Mouse (Mus musculus): ENCODE measurements at regions not wholly inside any gene's neighbourhood (a gene's known extent, or its start where the extent isn't known, plus 50 kb on each side); places are given as distances from the start of the nearest gene placed in this dataset.
"Not testable (repeated sequence)": the region's sequence is repeated elsewhere in the genome, so short reads cannot be mapped to it uniquely, and the experiment has no call there.

- no peak for DNase-seq (ENCODE audit: low read depth, low spot score)
Measured at GRCm38 (mm10) chr11:22420003-22420723, 78.1 kb upstream of the Ehbp1 start.

DNA sequence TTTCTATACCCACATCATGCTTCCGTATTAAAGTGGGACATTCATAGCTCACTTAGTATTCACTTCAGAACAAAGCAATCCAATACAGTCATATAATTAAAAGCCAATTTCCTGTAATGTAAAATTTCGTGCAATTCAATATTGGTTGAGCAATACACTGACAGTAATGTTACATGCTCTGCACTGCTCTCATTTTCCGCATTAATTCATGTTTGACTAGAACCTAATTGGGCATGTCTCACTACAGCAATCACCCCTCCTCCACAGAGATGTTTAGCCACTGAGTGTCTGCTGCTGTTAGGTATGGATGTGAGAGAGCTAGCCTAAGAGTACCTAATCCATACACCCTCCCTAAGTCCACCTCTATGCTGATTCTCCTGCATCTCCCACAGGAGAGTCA lies 79.7 kb upstream of the Ehbp1 start:
- no peak for DNase-seq (ENCODE audit: low read depth, low spot score)

- peak; percentile 51 for DNase-seq (ENCODE audit: low read depth, low spot score)
Measured at GRCm38 (mm10) chr11:22437140-22437850, 74.6 kb upstream of the Tmem17 start.

DNA sequence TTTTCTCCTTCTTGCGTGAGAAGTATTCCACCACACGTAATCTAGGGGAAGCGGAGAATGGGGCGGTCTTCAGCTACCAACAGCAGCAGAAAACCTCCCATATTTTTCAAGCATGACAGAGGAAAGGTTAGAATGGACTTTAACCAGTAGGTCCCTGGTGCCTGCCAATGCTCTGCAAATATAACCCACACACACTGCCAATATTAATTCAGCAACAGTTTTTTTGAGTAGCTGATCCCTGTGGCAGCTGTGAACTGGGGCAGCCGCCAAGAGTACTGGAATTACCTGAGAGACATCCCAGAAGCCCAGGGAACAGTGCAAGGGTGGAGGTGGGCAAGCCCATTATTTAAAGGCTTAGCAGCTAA lies 74.1 kb upstream of the Tmem17 start:
- DNase-seq (ENCODE audit: low read depth, low spot score) = no peak

DNA sequence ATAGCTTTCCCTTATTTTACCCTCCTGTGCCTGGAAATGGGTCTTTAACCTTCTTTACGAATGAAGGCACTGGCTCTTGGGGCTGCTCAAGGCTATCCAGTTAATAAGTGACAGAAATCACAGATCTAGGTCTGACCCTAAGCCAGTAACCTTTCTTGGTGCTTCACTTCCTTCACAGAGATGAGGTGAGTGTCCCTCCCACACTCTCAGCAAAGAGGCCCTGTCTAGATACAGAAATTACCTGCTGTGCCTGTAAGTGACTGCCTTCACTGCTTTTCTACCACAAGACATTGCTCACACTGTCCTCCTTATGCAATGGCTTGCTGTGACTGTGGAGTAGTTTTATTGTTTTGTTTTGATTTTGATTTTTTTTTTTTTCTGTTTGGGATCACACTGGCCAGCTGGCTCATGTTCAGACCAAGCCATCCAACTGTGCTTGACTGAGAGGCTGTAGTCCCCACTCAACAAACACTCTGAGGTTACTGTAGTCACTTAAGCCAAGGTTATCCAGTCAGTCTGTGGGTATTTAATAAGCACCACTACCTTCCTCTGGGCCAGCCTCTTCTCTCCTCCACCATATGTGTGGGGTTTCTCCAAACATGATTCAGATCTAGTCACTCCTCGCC lies 73.3 kb upstream of the Tmem17 start:
- DNase-seq (ENCODE audit: low read depth, low spot score) = no peak

DNA sequence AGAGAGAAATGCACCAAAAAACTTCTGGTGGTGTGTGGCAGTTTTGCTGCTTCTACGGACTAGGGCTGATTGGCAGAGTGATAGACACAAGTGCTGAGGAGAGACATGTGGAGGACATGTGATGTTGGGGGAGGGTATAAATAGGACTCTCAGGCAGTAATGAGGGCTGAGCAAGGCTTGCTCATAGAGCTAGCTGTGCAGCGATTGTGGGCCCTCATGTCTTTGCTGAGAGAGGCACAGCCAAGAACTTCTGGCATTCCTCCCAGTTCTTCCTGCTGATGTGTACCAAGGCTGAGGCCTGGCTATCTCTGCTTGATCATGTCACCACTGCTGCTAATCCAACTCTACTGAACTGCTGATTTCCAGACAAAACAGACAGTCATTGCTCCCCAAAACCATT lies 71.4 kb upstream of the Tmem17 start:
- DNase-seq (ENCODE audit: low read depth, low spot score) = no peak

GRCm38 (mm10) chr11:22453161-22453560 lies 58.7 kb upstream of the Tmem17 start:
- no peak for DNase-seq (ENCODE audit: low read depth, low spot score)

GRCm38 (mm10) chr11:22456286-22456685 lies 55.6 kb upstream of the Tmem17 start:
- no peak for DNase-seq (ENCODE audit: low read depth, low spot score)

DNA sequence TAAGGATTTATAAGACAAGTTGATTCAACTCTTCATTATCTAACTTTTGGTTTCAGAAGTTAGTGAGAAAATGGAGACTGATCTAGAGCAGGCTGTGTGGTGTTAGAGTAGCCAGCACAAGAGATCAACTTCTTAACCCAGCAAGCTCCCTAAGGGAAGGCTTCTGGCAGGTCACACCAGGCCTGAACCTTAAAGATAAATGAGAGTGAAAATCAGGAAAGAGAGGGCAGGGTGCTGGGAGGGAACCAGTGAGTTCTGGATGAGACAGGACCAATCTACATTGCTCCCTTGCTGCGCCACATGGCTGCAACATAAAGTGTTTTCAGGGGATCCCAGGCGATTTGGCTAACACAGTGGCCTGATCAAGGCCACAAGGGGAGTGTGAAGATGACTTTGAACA lies 54.7 kb upstream of the Tmem17 start:
- DNase-seq (ENCODE audit: low read depth, low spot score) = no peak

DNA sequence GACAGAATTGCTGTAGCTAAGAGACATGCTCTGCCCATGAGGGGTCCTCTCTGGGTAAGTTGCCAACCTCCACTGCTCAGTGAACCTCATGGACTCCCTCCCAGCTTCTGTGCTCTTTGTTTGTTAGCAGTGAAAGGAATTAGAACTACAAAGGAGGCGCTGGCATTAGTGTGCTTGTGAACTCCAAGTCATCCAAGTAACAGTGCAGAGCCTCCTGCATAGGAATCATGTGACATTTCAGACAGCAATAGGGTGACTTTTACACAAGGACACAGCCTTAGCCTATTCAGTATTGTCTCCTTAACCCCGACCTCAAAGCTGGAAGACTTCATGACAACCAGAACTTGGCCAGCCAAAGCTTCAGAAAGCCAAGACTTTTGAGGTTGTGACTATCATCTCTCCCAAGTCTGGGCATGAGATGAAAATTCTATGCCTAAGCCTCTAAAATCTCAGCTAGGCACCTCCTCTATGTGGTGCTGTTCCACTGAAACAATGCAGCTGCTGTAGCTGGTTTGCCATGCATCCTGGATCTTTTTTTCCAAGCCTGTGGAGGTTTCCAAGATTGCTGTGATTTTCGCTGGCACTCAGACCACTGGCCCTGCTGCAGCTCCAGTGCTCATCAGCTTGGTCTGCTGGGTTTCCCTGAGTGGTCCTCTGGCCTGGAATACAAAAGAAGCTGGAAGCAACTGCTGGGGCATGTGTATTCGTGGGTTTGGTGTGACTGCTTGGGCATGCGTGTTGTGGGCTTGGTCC lies 52.8 kb upstream of the Tmem17 start:
- no peak for DNase-seq (ENCODE audit: low read depth, low spot score)

GRCm38 (mm10) chr11:22461019-22461735 lies 50.7 kb upstream of the Tmem17 start:
- DNase-seq (ENCODE audit: low read depth, low spot score) = not testable (repeated sequence)
